Mouse (Mus musculus) lung, postnatal 0 days (tissue): ENCODE results near the gene Setd1b.

Experiments used
- CTCF ChIP-seq: IDR thresholded peaks from 2 replicates; pipeline ENCODE4 v1.5.1; 2016; ENCODE audit warnings: antibody characterized with exemption, mild to moderate bottlenecking
- EP300 ChIP-seq: IDR thresholded peaks from 2 replicates; pipeline ENCODE4 v1.6.1; 2016; ENCODE audit warnings: antibody characterized with exemption, mild to moderate bottlenecking, control low read depth

DNA sequence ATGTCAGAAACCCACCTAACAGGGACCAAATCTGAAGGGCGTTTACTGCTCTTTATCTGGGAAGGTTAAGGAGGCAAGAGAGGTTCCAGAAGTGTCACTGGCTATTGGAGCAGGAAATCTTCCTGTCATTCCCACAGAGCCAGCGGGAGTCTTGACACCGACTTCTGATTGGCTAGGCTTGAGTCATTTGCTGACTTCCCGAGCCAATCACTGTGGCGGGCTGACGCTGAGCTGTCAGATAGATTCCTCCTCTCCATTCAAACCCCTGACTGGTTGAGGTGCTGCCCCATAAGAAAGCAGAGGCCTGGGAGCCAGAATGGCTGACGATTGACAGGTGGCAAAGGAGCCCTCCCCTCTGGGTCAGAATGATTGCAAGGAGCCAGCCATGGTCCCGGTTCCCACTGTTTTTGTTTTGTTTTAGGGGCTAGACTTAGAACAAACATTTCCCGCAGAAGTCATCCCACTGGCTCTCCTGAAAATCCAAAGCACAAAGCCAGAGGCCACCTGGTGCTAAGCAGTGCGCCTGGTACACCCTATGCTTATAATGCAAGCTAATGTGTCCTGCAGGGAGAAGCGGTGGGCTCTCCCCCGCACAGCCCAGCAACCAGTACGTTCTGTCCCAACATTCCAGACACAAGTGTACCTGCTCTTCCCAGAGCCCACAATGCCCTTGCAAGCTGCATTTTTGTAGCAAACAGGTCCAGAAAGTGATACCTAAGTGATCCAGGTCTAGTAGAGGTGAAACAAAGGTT, 32.4 kb upstream of the Setd1b start:
- TF ChIP-seq CTCF (no peak), EP300 (no peak)
